Mouse (Mus musculus): ENCODE measurements at regions not wholly inside any gene's neighbourhood (a gene's known extent, or its start where the extent isn't known, plus 50 kb on each side); places are given as distances from the start of the nearest gene placed in this dataset.

DNA sequence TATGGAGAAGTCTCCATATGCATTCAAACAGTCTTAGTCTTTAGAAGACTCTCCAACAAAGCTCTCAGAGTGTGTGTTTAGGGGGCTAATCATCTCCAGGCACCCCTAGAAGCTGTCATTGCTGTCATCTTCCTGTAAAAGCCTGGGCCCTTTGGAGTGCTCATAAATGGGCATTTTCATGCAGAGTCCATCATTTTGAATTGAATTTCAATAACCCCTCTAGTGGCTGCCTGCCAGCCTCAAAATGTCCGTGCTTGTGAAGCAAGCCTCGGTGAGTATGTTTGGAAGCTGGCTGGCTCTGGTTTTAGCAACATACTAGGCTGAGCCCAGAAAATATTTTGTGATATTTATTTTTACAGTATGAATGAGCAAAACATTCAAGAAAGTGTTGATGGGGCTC, 195.2 kb downstream of the Wnt5a start:
- TF ChIP-seq CTCF (IDR thresholded peaks at IDR 0.05; ENCODE audit: borderline replicate concordance, insufficient read depth, low read length): no peak
- no peak for TF ChIP-seq POLR2A (IDR thresholded peaks at IDR 0.05; ENCODE audit: low read depth, low read length)

Data from embryonic fibroblast, embryonic 13.5 days (primary cell).